Mouse (Mus musculus) 3134 (cell line): ENCODE data around the gene Gm5796.
"Not testable (repeated sequence)": the region's sequence is repeated elsewhere in the genome, so short reads cannot be mapped to it uniquely, and the experiment has no call there.

Experiments used
- DNase-seq: peaks from one replicate; pipeline ENCODE4 v3.0.0-alpha.2; 2011; ENCODE audit warnings: low spot score; ENCODE audit not compliant: insufficient read length; ENCODE audit errors: extremely low read depth

Gm5796 gene

DNA sequence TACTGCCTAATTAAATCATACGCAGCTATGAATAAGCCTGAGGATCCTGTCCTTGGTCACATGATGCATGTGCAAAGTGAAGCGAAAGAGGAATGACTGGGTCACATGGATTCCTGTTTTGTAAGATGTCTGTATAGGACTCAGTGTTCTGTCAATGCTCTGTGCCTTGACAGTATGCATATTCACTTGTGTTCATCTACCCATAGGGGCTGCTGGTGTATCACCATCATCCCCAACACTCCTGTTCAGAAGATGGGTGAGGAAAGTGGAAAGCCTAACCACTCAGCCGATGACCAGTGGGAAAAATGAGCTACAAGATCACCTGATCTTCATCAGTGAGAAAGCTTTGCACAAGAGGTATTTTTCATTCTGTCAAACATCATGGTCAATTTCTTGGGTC lies at the start of gene Gm5796:
Gene Gm5796, plus strand, starts transcription at position 301 of the 400 bp plus-strand sequence.
- DNase-seq: not testable (repeated sequence)

GRCm38 (mm10) chr14:3998094-3998493 lies 25.6 kb upstream of the Gm5796 start, which contains the start of gene Gm3099:
Gm3099 (plus strand) TSS chr14:3998394.
- DNase-seq: not testable (repeated sequence)

GRCm38 (mm10) chr14:4083820-4084219 lies 60.1 kb downstream of the Gm5796 start, which contains the start of gene Gm3115:
Gm3115 (plus strand) TSS chr14:4084120.
- not testable (repeated sequence) for DNase-seq
